Mouse (Mus musculus): ENCODE measurements around the gene Fbxw26. TPM values are rescaled to one million over a fixed set of nuclear protein-coding genes. Genes with fewer than 3 reads are reported as not detected.
"Not testable (repeated sequence)": the region's sequence is repeated elsewhere in the genome, so short reads cannot be mapped to it uniquely, and the experiment has no call there.

Gene Fbxw26
- not detected for total RNA-seq (2021)

DNA sequence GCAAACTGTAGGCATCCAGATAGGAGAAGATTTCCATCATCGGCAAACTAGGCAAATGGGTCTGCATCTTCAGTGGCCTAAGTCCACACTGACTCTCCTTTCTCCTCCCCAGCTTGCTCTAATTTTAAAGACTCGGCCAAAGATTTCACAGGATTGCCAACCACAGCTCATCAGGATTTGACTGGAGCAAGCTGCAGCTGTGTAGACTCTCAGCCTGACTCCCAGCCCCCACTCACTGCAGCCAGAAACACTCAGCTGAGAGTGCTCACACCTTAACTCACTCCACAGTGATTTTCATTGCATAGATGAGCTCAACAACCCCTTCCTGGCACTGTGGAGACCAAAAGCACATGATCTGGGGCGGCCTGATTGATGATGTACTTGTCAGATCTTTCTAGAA is at the start of gene Fbxw26:
Fbxw26 (minus strand) TSS at position 101 of the 400 bp plus-strand sequence.
- intact Hi-C loops (cut with DNase I); DNase-seq (ENCODE audit: low spot score in 2 of 2): not testable (repeated sequence)

DNA sequence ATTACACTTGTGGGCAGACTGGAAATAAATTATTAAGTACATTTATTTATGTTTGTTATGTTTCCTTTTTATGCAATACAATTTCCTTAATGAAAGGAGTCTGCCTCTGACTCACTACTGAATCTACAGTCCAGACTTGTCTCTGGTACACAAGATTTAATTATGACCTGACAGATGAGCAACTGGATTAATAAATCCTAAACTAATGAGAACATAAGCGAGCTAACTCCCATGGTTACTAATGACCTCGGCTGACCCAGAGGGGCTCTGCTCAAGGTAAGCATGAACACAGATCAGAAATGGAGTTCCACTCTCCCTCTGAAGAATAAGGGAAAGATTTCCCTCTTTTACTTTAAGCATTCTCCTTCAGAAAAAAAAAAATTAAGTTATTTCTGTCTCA is 49.3 kb upstream of the Fbxw26 start:
- intact Hi-C loops (cut with DNase I) = no loop called here
- DNase-seq (ENCODE audit: low spot score in 2 of 2) = no peak

DNA sequence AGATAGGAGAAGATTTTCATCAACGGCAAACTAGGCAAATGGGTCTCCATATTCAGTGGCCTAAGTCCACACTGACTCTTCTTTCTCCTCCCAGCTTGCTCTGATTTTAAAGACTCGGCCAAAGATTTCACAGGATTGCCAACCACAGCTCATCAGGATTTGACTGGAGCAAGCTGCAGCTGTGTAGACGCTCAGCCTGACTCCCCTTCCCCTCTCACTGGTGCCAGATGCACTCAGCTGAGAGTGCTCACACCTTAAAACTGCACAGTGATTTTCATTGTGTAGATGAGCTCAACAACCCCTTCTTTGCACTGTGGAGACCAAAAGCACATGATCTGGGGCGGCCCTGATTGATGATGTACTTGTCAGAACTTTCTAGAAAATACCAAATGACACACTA is 44.7 kb upstream of the Fbxw26 start, which contains the start of gene Fbxw27:
Fbxw27 (minus strand) TSS at position 101 of the 400 bp plus-strand sequence.
- intact Hi-C loops (cut with DNase I); DNase-seq (ENCODE audit: low spot score in 2 of 2): not testable (repeated sequence)

DNA sequence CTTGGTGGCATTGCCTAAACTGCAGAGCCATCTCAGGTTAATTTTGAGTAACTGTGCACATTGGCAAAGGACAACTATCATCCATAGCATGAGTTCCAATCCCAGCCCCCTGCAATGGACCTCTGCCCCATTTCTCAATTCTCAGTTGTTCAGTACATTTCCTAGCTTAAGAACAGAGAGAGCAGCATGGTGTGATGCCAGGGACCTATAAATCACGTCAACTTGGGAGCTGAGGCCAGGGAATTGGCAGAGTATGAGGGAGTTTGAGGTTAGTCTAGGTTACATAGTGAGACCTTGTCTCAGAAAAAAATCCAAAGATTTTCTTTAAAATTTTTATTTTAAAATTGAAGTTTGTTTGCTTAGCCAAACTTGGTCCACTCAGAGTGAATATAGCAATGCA is 21.0 kb upstream of the Fbxw26 start:
- DNase-seq (ENCODE audit: low spot score in 2 of 2); intact Hi-C loops (cut with DNase I): not testable (repeated sequence)

DNA sequence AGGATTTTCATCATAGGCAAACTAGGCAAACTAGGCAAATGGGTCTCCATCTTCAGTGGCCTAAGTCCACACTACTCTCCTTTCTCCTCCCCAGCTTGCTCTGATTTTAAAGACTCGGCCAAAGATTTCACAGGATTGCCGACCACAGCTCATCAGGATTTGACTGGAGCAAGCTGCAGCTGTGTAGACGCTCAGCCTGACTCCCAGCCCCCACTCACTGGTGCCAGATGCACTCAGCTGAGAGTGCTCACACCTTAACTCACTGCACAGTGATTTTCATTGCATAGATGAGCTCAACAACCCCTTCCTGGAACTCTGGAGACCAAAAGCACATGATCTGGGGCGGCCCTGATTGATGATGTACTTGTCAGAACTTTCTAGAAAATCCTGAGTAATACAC is 43.3 kb downstream of the Fbxw26 start, which contains the start of gene Fbxw18:
Fbxw18 (minus strand) TSS at position 101 of the 400 bp plus-strand sequence.
- DNase-seq (ENCODE audit: low spot score in 2 of 2); intact Hi-C loops (cut with DNase I): not testable (repeated sequence)

DNA sequence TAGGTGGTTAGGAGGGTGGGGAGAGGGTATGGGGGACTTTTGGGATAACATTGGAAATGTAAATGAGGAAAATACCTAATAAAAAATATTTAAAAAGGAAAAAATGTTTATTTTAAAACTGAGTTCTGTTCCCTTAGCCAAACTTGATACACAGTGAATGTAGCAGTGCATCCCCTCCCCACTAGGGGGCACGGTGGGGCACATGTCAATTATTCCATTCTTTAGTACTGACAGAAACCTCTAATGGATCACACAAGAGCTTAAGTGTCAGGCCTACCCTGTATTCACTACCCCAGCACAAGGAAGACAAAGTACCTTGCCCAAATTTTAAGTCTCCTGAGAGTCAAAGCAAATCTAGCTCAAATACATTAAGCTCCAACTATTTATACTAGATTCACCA is 60.6 kb downstream of the Fbxw26 start:
- DNase-seq (ENCODE audit: low spot score in 2 of 2) = peak in 1 of 2 experiments; percentile 6
- intact Hi-C loops (cut with DNase I) = no loop called here

Other genes with a start within 250 kb of the Fbxw26 start
- gene Fbxw15, start 177.8 kb downstream of the Fbxw26 start, total RNA-seq (2021) = not detected
- gene Fbxw24, start 120.0 kb downstream of the Fbxw26 start, total RNA-seq (2021) = not detected
- not detected for gene Fbxw25, start 81.4 kb downstream of the Fbxw26 start, total RNA-seq (2021)
- not detected for gene Fbxw18, start 43.4 kb downstream of the Fbxw26 start, total RNA-seq (2021)
- gene Fbxw27, start 44.6 kb upstream of the Fbxw26 start, total RNA-seq (2021) = not detected
- 1 to 10 TPM; 1.8 to 2.8 TPM for gene Spink8, start 66.2 kb upstream of the Fbxw26 start, total RNA-seq (2021)
- gene Nme6, start 86.7 kb upstream of the Fbxw26 start, total RNA-seq (2021) = 1 to 10 TPM; 7.3 to 7.7 TPM
- gene Camp, start 103.5 kb upstream of the Fbxw26 start, total RNA-seq (2021) = not detected
- gene Cdc25a, start 129.5 kb upstream of the Fbxw26 start, total RNA-seq (2021) = 1 to 10 TPM; 3.9 to 4.0 TPM
- gene Map4, start 185.4 kb upstream of the Fbxw26 start, total RNA-seq (2021) = 100 to 1,000 TPM; 350 to 364 TPM

All from left cerebral cortex, postnatal 25 days (tissue).